Mouse (Mus musculus): Measurements from ENCODE around the gene Trim8.

- TF ChIP-seq POLR2A (IDR thresholded peaks at IDR 0.05; ENCODE audit: insufficient read depth, low read depth, low read length) (no peak), CTCF (IDR thresholded peaks at IDR 0.05) (peak; percentile 69)
These were observed 9.3 kb downstream of the Trim8 start for GRCm38 (mm10) chr19:46510824-46511223.
